Mouse (Mus musculus) embryonic facial prominence, embryonic 14.5 days (tissue): ENCODE results near the gene Prtg. TPM values are rescaled to one million over a fixed set of nuclear protein-coding genes. Genes with fewer than 3 reads are reported as not detected.
A peak's percentile ranks its signal among the peaks of the same experiment; 100 is the strongest.

Experiments
- ATAC-seq: fragments of 200-750 bp; cut with Nextera tagmentation; 2 replicates; pipeline ENCODE4 v1.8.0; 2017; ENCODE audit warnings: low read depth, moderate number of reproducible peaks, moderate TSS enrichment
- DNase-seq: peaks from one replicate; pipeline ENCODE4 v3.0.0-alpha.2; 2015; ENCODE audit warnings: low spot score
- H3K27ac ChIP-seq: fragments of 300-500 bp; sonication (generic); replicated peaks from 2 replicates; pipeline ENCODE4 v1.5.1; 2014; ENCODE audit warnings: low read depth, mild to moderate bottlenecking, low read length, moderate library complexity
- H3K27me3 ChIP-seq: fragments of 300-500 bp; sonication (generic); replicated peaks from 2 replicates; pipeline ENCODE4 v1.6.1; 2014; ENCODE audit warnings: low read length; ENCODE audit not compliant: control insufficient read depth, insufficient read depth
- H3K36me3 ChIP-seq: fragments of 300-500 bp; sonication (generic); 2 replicates; pipeline ENCODE4 v1.6.1; 2014; ENCODE audit warnings: low read length, mixed read lengths; ENCODE audit not compliant: control insufficient read depth, insufficient read depth
- H3K4me1 ChIP-seq: fragments of 300-500 bp; sonication (generic); 2 replicates; pipeline ENCODE4 v1.6.1; 2014; ENCODE audit warnings: antibody characterized with exemption, low read length; ENCODE audit not compliant: control insufficient read depth, insufficient read depth
- H3K4me2 ChIP-seq: fragments of 300-500 bp; sonication (generic); 2 replicates; pipeline ENCODE4 v1.6.1; 2014; ENCODE audit warnings: low read depth, mild to moderate bottlenecking, low read length, moderate library complexity, mixed read lengths
- H3K4me3 ChIP-seq: fragments of 300-500 bp; sonication (generic); 2 replicates; pipeline ENCODE4 v1.5.1; 2014; ENCODE audit warnings: low read depth, mild to moderate bottlenecking, low read length
- H3K9ac ChIP-seq: fragments of 300-500 bp; sonication (generic); 2 replicates; pipeline ENCODE4 v1.6.1; 2014; ENCODE audit warnings: low read depth, mild to moderate bottlenecking, low read length, moderate library complexity, mixed read lengths
- H3K9me3 ChIP-seq: fragments of 300-500 bp; sonication (generic); 2 replicates; pipeline ENCODE4 v1.6.1; 2016; ENCODE audit warnings: low read length; ENCODE audit not compliant: control insufficient read depth
- WGBS: fragments of 180-500 bp; shearing (Covaris S2); extraction: QIAGEN DNeasy Blood & Tissue Kit; methylation state at CpG from one replicate; pipeline ENCODE4 v1.1.7; 2014; 5-methylcytosine and 5-hydroxymethylcytosine counted together
- polyA plus RNA-seq: library from polyadenylated mRNA; unstranded; fragments of >200 nt; fragmentation: Nextera tagmentation; extraction: Ambion mirVana; gene quantifications from 2 replicates; pipeline ENCODE4 v1.2.1, GENCODE M21; 2014

The Prtg gene
- polyA plus RNA-seq, 1 experiment from 2014 or later = 1.3 TPM

DNA sequence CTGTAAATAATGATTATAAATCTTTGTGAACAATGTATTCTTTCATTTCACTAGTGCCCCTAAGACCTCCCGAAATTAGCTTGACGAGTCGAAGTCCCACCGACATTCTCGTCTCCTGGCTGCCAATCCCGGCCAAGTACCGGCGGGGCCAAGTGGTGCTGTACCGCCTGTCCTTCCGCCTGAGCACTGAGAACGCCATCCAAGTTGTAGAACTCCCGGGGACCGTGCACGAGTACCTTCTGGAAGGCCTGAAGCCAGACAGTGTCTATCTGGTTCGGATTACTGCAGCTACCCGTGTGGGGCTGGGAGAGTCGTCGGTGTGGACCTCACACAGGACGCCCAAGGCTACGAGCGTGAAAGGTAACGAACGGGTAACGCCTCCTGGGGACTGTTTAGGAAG is 50.0 kb downstream of the Prtg start:
- no peak for ATAC-seq
- H3K4me3 ChIP-seq = no peak overlapping the region
- H3K27me3 ChIP-seq = no peaks in the 10 kb centered on the region
- WGBS = 87% methylated on average over 24 of the region's 24 CpGs
- no peak overlapping the region for H3K27ac ChIP-seq
- DNase-seq = no peak
- no peaks in the 10 kb centered on the region for H3K4me1 ChIP-seq
- no peak overlapping the region for H3K4me2 ChIP-seq
- H3K9me3 ChIP-seq = no peaks in the 10 kb centered on the region
- peaks cover 7% of the 10 kb centered on the region; the same call in 1 of the 2 replicates for H3K36me3 ChIP-seq
- H3K9ac ChIP-seq = no peak overlapping the region

DNA sequence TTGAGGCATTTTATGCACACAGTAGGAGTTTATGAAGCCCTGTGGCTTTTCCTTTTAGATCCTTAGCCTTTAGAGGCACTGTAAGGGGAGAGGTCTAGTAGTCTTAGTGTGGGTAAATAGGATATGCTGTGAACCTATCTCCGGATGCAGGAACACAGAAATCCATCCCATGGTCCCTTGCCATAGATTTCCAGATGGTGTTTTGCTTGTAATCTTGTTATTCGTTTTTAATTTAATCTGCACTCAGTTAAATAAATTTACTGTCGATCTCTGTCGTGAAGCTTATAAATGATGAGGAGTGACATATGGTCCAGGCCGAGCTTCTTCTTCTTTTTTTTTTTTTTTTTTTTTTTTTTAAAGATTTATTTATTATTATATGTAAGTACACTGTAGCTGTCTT is 54.1 kb downstream of the Prtg start:
- Histone ChIP-seq H3K27me3 (no peaks in the 10 kb centered on the region), H3K27ac (no peak overlapping the region), H3K9me3 (no peaks in the 10 kb centered on the region), H3K4me3 (no peak overlapping the region), H3K4me1 (peaks cover 8% of the 10 kb centered on the region; the same call in 1 of the 2 replicates), H3K9ac (no peak overlapping the region), H3K36me3 (peaks cover 7% of the 10 kb centered on the region; the same call in 1 of the 2 replicates), H3K4me2 (no peak overlapping the region)
- WGBS = 67% methylated on average over 5 of the region's 5 CpGs
- no peak for ATAC-seq
- DNase-seq = no peak

DNA sequence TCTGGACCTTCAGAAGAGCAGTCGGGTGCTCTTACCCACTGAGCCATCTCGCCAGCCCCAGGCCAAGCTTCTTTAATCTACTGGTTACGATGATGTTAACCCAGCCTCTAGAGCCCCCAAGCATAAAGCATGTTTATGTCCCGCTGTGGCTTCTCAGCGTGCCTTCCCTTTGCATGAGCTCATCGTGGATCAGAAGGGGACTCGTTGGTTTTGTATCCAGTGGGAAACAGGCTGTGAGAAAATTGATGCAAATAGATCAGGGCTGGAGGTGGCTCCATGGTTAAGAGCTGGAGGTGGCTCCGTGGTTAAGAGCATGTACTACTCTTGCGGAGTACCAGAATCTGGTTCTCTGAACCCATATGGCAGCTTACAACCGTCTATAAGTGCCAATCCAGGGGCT is 54.6 kb downstream of the Prtg start:
- H3K4me3 ChIP-seq = no peak overlapping the region
- DNase-seq = no peak
- peaks cover 7% of the 10 kb centered on the region; the same call in 1 of the 2 replicates for H3K36me3 ChIP-seq
- no peak overlapping the region for H3K4me2 ChIP-seq
- H3K27ac ChIP-seq = no peak overlapping the region
- no peaks in the 10 kb centered on the region for H3K27me3 ChIP-seq
- no peak overlapping the region for H3K9ac ChIP-seq
- whole genome bisulfite sequencing = 83% methylated on average over 10 of the region's 10 CpGs
- peaks cover 9% of the 10 kb centered on the region; the same call in 1 of the 2 replicates for H3K4me1 ChIP-seq
- ATAC-seq = no peak
- no peaks in the 10 kb centered on the region for H3K9me3 ChIP-seq

DNA sequence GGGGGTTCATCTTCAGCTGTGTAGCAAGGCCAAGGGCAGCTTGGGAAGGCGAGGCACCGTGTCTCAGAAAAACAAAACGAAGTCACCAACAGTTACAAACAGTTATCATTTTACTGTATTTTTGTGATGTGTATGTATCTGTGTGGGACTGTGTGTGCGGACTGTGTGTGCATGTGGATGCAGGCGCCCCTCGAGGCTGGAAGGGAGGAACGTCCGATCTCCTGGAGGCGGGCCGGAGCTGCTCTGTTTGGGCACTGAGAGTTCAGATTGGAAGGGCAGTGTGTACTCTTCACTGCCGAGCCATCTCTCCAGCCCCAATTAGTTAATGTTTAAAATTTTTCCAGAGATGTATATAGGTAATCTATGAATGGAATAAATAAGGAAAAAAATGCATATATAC is 55.5 kb downstream of the Prtg start:
- H3K27me3 ChIP-seq = no peaks in the 10 kb centered on the region
- WGBS = 81% methylated on average over 11 of the region's 11 CpGs
- no peak overlapping the region for H3K27ac ChIP-seq
- DNase-seq (no peak), ATAC-seq (no peak)
- no peak overlapping the region for H3K4me3 ChIP-seq
- H3K9ac ChIP-seq = no peak overlapping the region
- peaks cover 9% of the 10 kb centered on the region; the same call in 1 of the 2 replicates for H3K4me1 ChIP-seq
- H3K36me3 ChIP-seq = peaks cover 7% of the 10 kb centered on the region; the same call in 1 of the 2 replicates
- H3K4me2 ChIP-seq = no peak overlapping the region
- no peaks in the 10 kb centered on the region for H3K9me3 ChIP-seq

DNA sequence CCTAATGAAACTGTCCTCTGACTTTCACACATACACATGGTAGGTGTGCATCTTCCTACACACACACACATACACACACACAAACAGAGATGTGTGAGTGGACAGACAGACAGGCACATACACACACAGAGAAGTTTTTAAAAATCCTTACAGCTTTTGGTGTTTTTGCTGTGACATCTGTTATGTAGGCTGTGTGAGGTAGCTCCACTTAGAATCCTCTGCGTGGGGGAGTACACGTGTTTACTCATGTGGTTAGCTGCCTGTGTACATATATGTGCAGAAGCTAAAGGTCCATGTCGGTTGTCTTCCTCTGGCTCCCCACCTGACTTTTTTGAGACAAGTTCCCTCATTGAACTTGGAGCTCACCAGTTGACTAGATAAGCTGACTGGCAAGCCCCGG is 56.3 kb downstream of the Prtg start:
- WGBS = 91% methylated on average over 4 of the region's 4 CpGs
- no peak for ATAC-seq

DNA sequence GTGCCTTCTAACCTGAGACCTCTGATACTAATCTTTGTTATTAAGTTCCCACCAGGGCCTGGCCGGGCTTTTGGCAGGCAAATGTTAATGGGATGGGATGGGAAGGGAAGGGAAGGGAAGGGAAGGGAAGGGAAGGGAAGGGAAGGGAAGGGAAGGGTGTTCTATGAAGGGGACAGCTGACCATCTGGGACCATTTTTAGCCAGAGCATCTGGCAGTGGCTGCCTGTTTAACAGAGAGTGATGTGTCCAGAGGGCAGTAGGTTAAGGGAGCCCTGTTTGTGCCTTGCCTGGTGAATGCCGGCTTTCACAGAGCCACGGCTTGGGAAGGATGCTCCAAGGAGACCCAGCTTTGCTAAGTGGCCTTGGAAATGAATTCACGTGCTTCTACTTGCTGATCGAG is 57.1 kb downstream of the Prtg start:
- Histone ChIP-seq H3K9ac (no peak overlapping the region), H3K4me2 (no peak overlapping the region), H3K4me3 (no peak overlapping the region), H3K27me3 (no peaks in the 10 kb centered on the region), H3K9me3 (no peaks in the 10 kb centered on the region), H3K27ac (no peak overlapping the region), H3K36me3 (peaks cover 5% of the 10 kb centered on the region; the same call in 1 of the 2 replicates), H3K4me1 (peaks cover 9% of the 10 kb centered on the region; the same call in 1 of the 2 replicates)
- ATAC-seq (no peak), DNase-seq (no peak)
- WGBS = 33% methylated on average over 5 of the region's 5 CpGs

More for the DNA sequence above, 56.3 kb downstream of the Prtg start:
- no peaks in the 10 kb centered on the region for H3K27me3 ChIP-seq
- H3K9me3 ChIP-seq = no peaks in the 10 kb centered on the region
- no peak overlapping the region for H3K27ac ChIP-seq
- H3K4me1 ChIP-seq = peaks cover 9% of the 10 kb centered on the region; the same call in 1 of the 2 replicates
- H3K9ac ChIP-seq = no peak overlapping the region
- H3K36me3 ChIP-seq = peaks cover 7% of the 10 kb centered on the region; the same call in 1 of the 2 replicates
- DNase-seq = no peak
- no peak overlapping the region for H3K4me3 ChIP-seq
- no peak overlapping the region for H3K4me2 ChIP-seq

DNA sequence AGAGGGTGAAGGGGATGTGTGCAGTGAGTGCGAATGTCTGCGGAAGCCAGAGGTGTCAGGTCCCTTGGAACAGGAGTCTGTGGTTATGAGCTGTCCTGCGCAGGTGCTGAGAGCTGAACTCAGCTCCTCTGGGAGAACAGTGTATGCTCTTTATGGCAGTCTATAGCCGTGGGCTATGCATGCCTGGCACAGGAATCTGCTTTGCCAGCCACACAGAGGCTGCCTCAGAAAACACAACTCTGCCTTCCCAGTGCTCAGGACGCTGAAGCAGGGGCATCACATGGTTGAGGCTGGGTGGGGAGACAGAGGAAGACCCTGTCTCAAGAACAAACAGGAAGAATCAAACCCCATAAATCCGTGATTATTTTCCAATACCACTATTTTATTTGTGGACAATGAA is 60.8 kb downstream of the Prtg start:
- 74% methylated on average over 6 of the region's 6 CpGs for WGBS
- no peak for DNase-seq
- no peak overlapping the region for H3K4me3 ChIP-seq
- H3K9ac ChIP-seq = no peak overlapping the region
- H3K9me3 ChIP-seq = no peaks in the 10 kb centered on the region
- H3K27ac ChIP-seq = no peak overlapping the region
- H3K27me3 ChIP-seq = no peaks in the 10 kb centered on the region
- ATAC-seq = no peak
- no peaks in the 10 kb centered on the region for H3K36me3 ChIP-seq
- no peak overlapping the region for H3K4me2 ChIP-seq
- peaks cover 16% of the 10 kb centered on the region for H3K4me1 ChIP-seq

DNA sequence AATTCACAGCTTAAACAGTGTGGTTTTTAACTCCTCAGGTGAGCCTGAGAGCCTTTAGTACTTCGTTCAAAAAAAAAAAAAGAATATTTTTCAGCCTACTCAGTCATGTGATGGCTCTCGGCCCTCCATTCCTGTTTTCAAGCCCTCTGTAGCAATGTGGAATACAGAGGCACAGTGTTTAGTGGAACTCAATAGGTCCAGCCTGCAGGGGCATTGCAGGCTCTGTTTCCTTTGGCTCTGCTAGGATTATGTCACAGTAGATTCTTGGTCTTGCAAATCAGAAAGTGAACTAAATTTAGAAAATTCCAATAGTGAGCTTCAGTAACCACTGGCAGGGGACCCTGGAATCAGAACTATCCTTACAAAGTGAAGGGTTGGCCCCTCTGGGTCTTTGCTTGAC is 62.1 kb downstream of the Prtg start:
- Histone ChIP-seq H3K27me3 (no peaks in the 10 kb centered on the region), H3K4me1 (peaks cover 19% of the 10 kb centered on the region), H3K9me3 (no peaks in the 10 kb centered on the region), H3K27ac (peak overlapping the region; percentile 35; the same call in 1 of the 2 replicates), H3K9ac (no peak overlapping the region), H3K36me3 (no peaks in the 10 kb centered on the region), H3K4me2 (no peak overlapping the region), H3K4me3 (no peak overlapping the region)
- DNase-seq (peak; percentile 67), ATAC-seq (peak; percentile 61; the same call in 1 of the 2 replicates)
- WGBS = 56% methylated on average over 2 of the region's 2 CpGs
